Mouse (Mus musculus) Muller cell, postnatal 12 days (primary cell): ENCODE results near the gene Thada.

Experiments
- DNase-seq: peaks from one replicate; pipeline ENCODE4 v3.0.0-alpha.2; 2015; ENCODE audit errors: inconsistent ontology term

Thada gene

DNA sequence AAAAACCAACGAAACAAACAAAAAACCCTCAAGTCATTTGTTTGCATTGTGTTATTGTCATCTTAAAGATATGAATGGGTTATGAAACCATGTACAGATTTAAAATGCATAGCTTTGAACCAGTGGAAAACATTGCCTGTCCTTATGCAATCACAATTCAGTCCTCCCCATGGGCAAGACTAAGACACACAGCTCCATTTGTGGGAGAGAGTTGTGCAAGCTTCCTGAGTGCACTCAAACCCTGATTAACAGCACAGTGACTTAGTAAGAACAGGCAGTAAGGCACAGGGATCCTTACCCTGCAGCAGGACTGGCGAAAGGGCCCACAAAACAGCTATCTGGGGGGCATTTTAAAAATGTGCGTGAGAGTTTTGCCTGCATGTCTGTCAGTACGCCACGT lies 11.2 kb upstream of the Thada start:
- no peak for DNase-seq

DNA sequence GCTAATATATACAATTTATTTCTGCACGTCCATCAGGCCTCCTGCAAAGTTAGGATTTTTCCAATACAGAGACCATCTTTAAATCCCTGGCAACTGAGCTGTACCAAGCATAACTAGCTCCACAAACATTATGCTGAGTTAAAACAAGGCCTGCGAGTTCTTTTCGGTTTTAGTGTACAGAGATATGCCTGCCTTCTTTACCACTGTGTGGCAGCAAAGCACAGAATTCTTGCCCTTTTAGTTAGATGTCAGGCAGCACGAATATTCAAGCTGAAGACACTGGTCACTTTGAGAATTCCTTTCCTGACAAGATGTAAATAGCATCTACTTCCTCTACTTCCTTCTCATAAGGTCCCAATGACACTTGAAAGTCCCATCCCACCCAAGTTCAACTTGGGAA lies 8.3 kb upstream of the Thada start:
- DNase-seq = no peak

- DNase-seq = no peak
Observed at GRCm38 (mm10) chr17:84435012-84435411, 31.0 kb downstream of the Thada start.

- no peak for DNase-seq
Observed at GRCm38 (mm10) chr17:84434233-84434632, 31.8 kb downstream of the Thada start.

GRCm38 (mm10) chr17:84431991-84432390 lies 34.0 kb downstream of the Thada start:
- DNase-seq = no peak

GRCm38 (mm10) chr17:84424258-84424657 lies 41.7 kb downstream of the Thada start:
- DNase-seq = no peak

GRCm38 (mm10) chr17:84422916-84423315 lies 43.1 kb downstream of the Thada start:
- no peak for DNase-seq

DNA sequence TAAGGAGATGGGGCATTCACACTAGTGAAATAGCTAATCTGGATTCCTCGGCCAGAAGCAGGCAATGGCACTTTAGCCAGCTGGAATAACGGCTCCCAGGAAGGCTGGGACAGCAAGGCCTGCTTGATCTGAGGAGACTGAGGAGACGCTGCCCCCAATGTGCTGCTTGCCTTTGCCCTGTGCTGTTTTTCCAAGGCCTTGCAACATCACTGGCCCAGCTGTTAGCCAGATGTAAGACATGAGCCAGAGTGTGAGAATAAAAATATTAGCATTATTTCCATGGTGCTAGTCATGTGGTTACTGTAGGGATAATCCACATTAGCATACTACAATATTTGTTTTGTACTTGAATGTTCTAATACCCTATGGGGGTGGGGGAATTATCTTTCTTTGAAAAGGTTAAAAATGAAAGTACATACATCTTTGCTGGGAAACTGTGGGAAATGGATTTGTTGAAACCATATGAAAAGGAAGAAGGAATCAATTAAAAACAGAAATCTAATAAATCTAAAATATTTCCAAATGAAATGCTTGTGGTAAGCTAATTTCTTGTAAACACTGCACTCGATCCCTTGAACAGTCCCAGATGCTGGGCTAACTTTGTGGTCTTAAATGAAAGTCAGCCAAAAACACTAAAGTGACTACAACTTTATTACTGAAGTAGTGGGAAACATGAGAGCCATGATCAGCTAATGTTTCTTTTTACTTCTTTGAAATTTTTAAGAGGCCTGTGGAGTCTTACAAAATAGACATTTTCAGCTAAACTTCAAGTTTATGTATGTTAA lies 43.8 kb downstream of the Thada start:
- no peak for DNase-seq

- no peak for DNase-seq
Observed at GRCm38 (mm10) chr17:84421042-84421441, 45.0 kb downstream of the Thada start.

- DNase-seq = no peak
Observed at GRCm38 (mm10) chr17:84420276-84420639, 45.7 kb downstream of the Thada start.

- DNase-seq = no peak
Observed at GRCm38 (mm10) chr17:84419326-84420275, 46.4 kb downstream of the Thada start.

DNA sequence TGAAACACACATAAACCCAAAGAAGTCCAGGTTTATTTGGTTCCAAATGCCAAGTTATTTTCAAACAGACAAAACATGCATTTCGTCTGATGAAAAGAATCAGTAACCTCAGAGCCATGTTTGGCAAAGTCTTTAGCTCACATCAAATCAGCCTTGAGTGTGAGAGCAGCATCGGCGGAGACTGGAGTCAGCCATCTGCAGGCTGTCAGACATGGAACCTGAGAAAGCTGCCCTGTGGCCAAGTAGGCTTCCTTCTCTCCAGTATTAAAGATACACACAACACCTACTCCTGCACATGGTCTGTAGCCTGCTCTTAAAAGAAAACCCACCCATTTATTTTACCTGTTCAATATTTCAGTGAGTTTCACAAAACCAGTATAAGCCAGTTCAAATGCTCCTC lies 50.1 kb downstream of the Thada start:
- DNase-seq = no peak

DNA sequence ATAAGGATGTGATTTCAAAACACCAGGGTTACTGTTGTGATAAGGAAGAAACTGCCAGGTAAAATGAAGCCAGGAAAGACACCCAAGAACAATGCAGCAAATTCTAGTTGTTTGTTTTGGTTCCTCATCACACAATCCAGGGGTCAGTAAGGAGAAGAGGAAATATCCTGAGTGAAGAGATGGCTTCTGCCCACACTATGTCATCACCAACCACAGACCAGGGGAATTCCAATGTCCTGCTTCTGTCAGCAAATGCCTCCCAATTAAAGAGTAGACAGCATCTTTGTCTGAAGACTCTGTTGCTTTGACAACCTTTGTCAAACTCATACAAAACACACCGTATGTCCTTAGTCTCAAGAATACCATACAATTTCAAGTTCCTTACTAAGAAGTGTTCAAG lies 57.3 kb downstream of the Thada start:
- peak; percentile 77 for DNase-seq

DNA sequence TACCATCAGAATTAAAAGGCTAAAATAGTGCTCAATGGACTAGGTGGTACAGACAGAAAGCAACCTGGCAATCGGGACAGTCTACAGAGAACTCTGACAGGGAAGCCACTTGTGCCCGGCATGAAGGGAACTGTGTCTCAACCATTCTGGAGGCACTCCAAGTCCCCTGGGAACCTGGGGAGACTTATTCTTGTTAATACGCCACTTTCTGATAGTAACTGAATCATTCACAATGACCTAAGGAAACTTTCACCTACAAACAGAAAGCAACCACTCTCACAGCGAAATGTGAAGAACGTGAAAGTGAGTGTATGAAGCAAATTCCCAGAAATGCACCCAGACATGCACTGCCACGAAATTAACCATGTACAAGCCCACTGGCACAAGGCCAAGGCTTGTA lies 60.4 kb downstream of the Thada start:
- no peak for DNase-seq

DNA sequence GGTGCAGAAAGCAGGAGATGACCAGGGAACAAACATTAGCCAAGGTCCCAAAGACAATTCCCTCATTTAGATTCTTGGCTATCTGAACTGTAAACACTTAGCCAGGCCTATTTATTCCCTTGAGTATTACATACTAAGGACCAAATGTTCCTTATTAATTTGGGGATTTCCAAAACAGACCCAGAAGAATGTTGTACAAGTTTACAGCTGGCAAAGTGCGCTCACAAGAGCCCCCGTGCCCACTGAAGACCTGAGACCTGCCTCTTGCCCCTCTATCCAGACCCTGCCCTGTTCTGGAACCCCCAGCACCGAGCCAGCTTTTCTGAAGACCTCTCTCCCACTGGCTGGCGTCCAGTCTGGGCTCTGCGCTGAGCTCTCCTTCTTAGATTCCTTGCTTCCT lies 64.2 kb downstream of the Thada start:
- DNase-seq = no peak

DNA sequence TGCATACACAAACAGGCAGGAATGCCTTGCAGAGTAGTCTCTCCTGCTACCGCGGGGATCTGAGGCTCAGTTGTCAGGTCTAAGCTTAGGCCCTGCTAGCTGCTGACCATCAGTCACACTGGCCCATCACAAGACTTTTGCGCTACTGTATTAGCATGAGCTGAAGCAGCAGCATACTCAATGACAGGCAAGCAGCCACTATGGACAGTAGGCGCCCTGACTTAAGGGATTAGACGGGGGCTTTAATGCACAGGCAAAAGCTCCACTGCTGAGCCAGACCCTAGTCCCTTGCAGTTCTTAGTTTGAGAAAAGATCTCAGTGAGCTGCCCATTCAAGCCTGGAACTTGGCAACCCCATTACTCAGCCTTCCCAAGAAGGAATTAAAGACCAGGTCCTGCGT lies 66.6 kb downstream of the Thada start:
- no peak for DNase-seq

DNA sequence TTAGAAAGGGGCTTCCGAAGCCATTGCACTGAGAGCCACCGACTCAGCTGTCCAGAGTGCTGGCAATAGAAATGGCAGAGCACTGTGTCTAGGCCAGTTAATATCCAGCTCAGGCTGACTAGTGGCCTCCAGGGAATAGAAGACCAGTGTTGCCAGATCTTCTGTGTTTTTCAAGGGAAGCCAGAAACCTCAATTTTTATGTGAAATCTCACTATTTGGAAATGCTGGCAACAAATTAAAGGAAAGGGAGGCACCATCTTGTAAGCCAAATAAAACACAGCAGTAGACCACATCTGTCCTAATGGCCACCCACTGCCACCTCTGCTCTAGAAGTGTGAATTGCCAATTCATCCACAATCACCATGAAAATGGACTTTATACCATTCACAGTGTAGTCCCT lies 76.0 kb downstream of the Thada start:
- no peak for DNase-seq

DNA sequence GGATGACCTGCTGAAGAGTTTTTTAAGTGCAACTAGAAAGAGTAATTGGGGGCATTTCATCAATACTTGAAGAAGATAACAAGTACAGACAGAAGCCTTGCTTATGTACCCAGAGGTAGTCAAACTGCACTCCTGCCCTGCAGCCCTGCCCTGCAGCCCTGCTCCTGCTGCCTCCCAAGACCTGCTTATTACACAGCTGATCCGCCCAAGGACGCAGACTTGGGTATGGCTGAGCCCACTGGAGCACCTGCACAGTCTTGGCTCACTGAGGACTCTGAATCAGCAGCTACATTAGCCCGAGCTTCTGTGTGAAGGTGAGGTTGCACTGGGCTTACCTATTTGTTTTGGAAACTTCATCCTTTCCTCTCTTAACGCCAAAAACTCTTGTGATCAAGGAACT lies 79.8 kb downstream of the Thada start:
- DNase-seq = no peak

GRCm38 (mm10) chr17:84385696-84386095 lies 80.3 kb downstream of the Thada start:
- DNase-seq = no peak

- DNase-seq = no peak
Observed at GRCm38 (mm10) chr17:84384661-84385060, 81.3 kb downstream of the Thada start.

DNA sequence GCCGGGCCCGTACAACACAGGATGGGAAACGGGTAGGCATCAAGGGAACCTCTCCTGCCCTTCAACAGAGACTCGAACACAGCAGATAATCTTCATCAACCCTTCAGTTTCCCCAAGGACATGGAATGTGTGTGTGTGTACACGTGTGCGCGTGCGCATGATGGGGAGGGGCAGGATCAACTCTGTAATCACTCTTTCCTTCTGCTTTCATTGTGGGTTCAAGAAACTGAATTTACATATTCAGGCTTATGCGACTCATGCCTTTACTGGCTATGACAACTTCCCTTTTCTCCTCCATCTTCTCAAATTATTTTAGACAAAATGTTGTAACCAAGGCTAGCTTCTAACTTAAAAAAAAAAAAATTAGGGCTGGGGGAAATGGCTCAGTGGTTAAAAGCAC lies 85.7 kb downstream of the Thada start:
- no peak for DNase-seq

- no peak for DNase-seq
Observed at GRCm38 (mm10) chr17:84376882-84377281, 89.1 kb downstream of the Thada start.
